Mouse (Mus musculus): Measurements from ENCODE around the gene Plekhg5. TPM values are rescaled to one million over a fixed set of nuclear protein-coding genes. Genes with fewer than 3 reads are reported as not detected.

Gene Plekhg5
- total RNA-seq, 1 experiment from 2014 or later: 6.0 TPM

Other genes with a start within 250 kb of the Plekhg5 start
- 26.6 and 34.9 TPM in 2 replicates for gene Camta1, start 210.6 kb upstream of the Plekhg5 start, total RNA-seq (2017)
- gene Dnajc11, start 138.8 kb upstream of the Plekhg5 start, total RNA-seq (2017): 63.7 and 65.2 TPM in 2 replicates
- gene Thap3, start 83.5 kb upstream of the Plekhg5 start, total RNA-seq (2017): 6.3 and 11.8 TPM in 2 replicates
- gene Phf13, start 76.2 kb upstream of the Plekhg5 start, total RNA-seq (2017): 2.4 and 3.3 TPM in 2 replicates
- gene Klhl21, start 63.7 kb upstream of the Plekhg5 start, total RNA-seq (2017): 6.6 and 8.8 TPM in 2 replicates
- 7.4 and 10.7 TPM in 2 replicates for gene Zbtb48, start 44.8 kb upstream of the Plekhg5 start, total RNA-seq (2017)
- 0.49 and 1.5 TPM in 2 replicates for gene Tas1r1, start 33.9 kb upstream of the Plekhg5 start, total RNA-seq (2017)
- 25.7 and 35.7 TPM in 2 replicates for gene Nol9, start 33.2 kb upstream of the Plekhg5 start, total RNA-seq (2017)
- gene Tnfrsf25, start 43.4 kb downstream of the Plekhg5 start, total RNA-seq (2017): not detected in 2 replicates
- gene Espn, start 79.9 kb downstream of the Plekhg5 start, total RNA-seq (2017): 1.3 and 1.8 TPM in 2 replicates
- not detected in 2 replicates for gene Hes2, start 86.4 kb downstream of the Plekhg5 start, total RNA-seq (2017)
- gene Acot7, start 105.6 kb downstream of the Plekhg5 start, total RNA-seq (2017): 58.2 and 59.6 TPM in 2 replicates
- gene Gpr153, start 201.7 kb downstream of the Plekhg5 start, total RNA-seq (2017): under 0.01 TPM in 1 of 2 replicates, not detected in the other
- not detected in 2 replicates for gene Hes3, start 219.2 kb downstream of the Plekhg5 start, total RNA-seq (2017)
- gene Icmt, start 224.7 kb downstream of the Plekhg5 start, total RNA-seq (2017): 12.2 and 17.7 TPM in 2 replicates
- gene Rnf207, start 246.5 kb downstream of the Plekhg5 start, total RNA-seq (2017): not detected in 2 replicates